Mouse (Mus musculus) spleen, adult 18-20 months (tissue): Measurements from ENCODE around the gene Hbq1a.
"Not testable (repeated sequence)": the region's sequence is repeated elsewhere in the genome, so short reads cannot be mapped to it uniquely, and the experiment has no call there.

ENCODE experiments used
- DNase-seq, 2 experiments: peaks; one replicate each; pipeline ENCODE4 v3.0.0; 2022; ENCODE audit warnings: mixed read lengths in 2 of 2

Hbq1a gene

GRCm38 (mm10) chr11:32299865-32300264, at the start of gene Hbq1a:
TSS of gene Hbq1a (plus strand) at chr11:32300069.
- DNase-seq, result peak in 1 of 2 experiments; percentile 38

GRCm38 (mm10) chr11:32250880-32251763, 48.7 kb upstream of the Hbq1a start:
- DNase-seq, result no peak

- DNase-seq, result no peak
These were observed 46.7 kb upstream of the Hbq1a start for GRCm38 (mm10) chr11:32253121-32253520.

GRCm38 (mm10) chr11:32256146-32256545, 43.7 kb upstream of the Hbq1a start:
- DNase-seq, result no peak

GRCm38 (mm10) chr11:32256566-32256965, 43.3 kb upstream of the Hbq1a start:
- no peak for DNase-seq

- no peak for DNase-seq
These were observed 37.0 kb upstream of the Hbq1a start for GRCm38 (mm10) chr11:32262674-32263415.

GRCm38 (mm10) chr11:32265117-32265738, 34.6 kb upstream of the Hbq1a start:
- DNase-seq, result no peak

- no peak for DNase-seq
These were observed 33.7 kb upstream of the Hbq1a start for GRCm38 (mm10) chr11:32266194-32266593.

- DNase-seq, result no peak
These were observed 33.1 kb upstream of the Hbq1a start for GRCm38 (mm10) chr11:32266776-32267175.

- DNase-seq, result peak; percentile 92 to 93
These were observed 32.5 kb upstream of the Hbq1a start, which contains the start of gene Nprl3 for GRCm38 (mm10) chr11:32267188-32267884. TSS of gene Nprl3 (minus strand) at chr11:32267707.

GRCm38 (mm10) chr11:32267964-32268363, 31.9 kb upstream of the Hbq1a start:
- DNase-seq, result peak in 1 of 2 experiments; percentile 14

- DNase-seq, result no peak
These were observed 30.9 kb upstream of the Hbq1a start for GRCm38 (mm10) chr11:32268952-32269351.

GRCm38 (mm10) chr11:32271178-32271577, 28.7 kb upstream of the Hbq1a start:
- DNase-seq, result no peak

- no peak for DNase-seq
These were observed 23.5 kb upstream of the Hbq1a start, which contains the start of gene Hba-x for GRCm38 (mm10) chr11:32276347-32276746. TSS of gene Hba-x (plus strand) at chr11:32276400.

- no peak for DNase-seq
These were observed 22.0 kb upstream of the Hbq1a start for GRCm38 (mm10) chr11:32277736-32278457.

- DNase-seq, result no peak
These were observed 21.4 kb upstream of the Hbq1a start for GRCm38 (mm10) chr11:32278458-32278957.

GRCm38 (mm10) chr11:32280646-32281045, 19.2 kb upstream of the Hbq1a start:
- DNase-seq, result no peak

- no peak for DNase-seq
These were observed 18.3 kb upstream of the Hbq1a start for GRCm38 (mm10) chr11:32281416-32282144.

- not testable (repeated sequence) for DNase-seq
These were observed 16.6 kb upstream of the Hbq1a start, which contains the start of gene Hba-a1 for GRCm38 (mm10) chr11:32283091-32283777. TSS of gene Hba-a1 (plus strand) at chr11:32283511.

GRCm38 (mm10) chr11:32284582-32284981, 15.3 kb upstream of the Hbq1a start:
- DNase-seq, result not testable (repeated sequence)
